Mouse (Mus musculus) limb, embryonic 14.5 days (tissue): Measurements from ENCODE around the gene Apobec1. TPM values are rescaled to one million over a fixed set of nuclear protein-coding genes. Genes with fewer than 3 reads are reported as not detected.

Source experiments
- ATAC-seq: fragments of 200-750 bp; cut with Nextera tagmentation; 2 replicates; pipeline ENCODE4 v1.8.0; 2017; ENCODE audit warnings: low read depth, moderate number of reproducible peaks, moderate TSS enrichment; ENCODE audit not compliant: low FRiP score
- DNase-seq: peaks from one replicate; pipeline ENCODE4 v3.0.0-alpha.2; 2015; ENCODE audit warnings: low spot score
- H3K27ac ChIP-seq: fragments of 300-500 bp; sonication (generic); replicated peaks from 2 replicates; pipeline ENCODE4 v1.5.1; 2014; ENCODE audit warnings: low read depth, mild to moderate bottlenecking, low read length, moderate library complexity, mixed read lengths
- H3K27me3 ChIP-seq: fragments of 300-500 bp; sonication (generic); 2 replicates; pipeline ENCODE4 v1.6.1; 2014; ENCODE audit warnings: low read length, mixed read lengths; ENCODE audit not compliant: control insufficient read depth, insufficient read depth
- H3K36me3 ChIP-seq: fragments of 300-500 bp; sonication (generic); 2 replicates; pipeline ENCODE4 v1.6.1; 2014; ENCODE audit warnings: mild to moderate bottlenecking, low read length, moderate library complexity, mixed read lengths; ENCODE audit not compliant: control insufficient read depth, insufficient read depth
- H3K4me1 ChIP-seq: fragments of 300-500 bp; sonication (generic); 2 replicates; pipeline ENCODE4 v1.6.1; 2014; ENCODE audit warnings: antibody characterized with exemption, low read length, mixed read lengths; ENCODE audit not compliant: control insufficient read depth, insufficient read depth
- H3K4me2 ChIP-seq: fragments of 300-500 bp; sonication (generic); replicated peaks from 2 replicates; pipeline ENCODE4 v1.6.1; 2014; ENCODE audit warnings: low read depth, mild to moderate bottlenecking, low read length, moderate library complexity; ENCODE audit not compliant: severe bottlenecking
- H3K4me3 ChIP-seq: fragments of 300-500 bp; sonication (generic); replicated peaks from 2 replicates; pipeline ENCODE4 v1.5.1; 2014; ENCODE audit warnings: low read length
- H3K9ac ChIP-seq: fragments of 300-500 bp; sonication (generic); 2 replicates; pipeline ENCODE4 v1.6.1; 2014; ENCODE audit warnings: mild to moderate bottlenecking, low read depth, low read length, moderate library complexity; ENCODE audit not compliant: severe bottlenecking
- H3K9me3 ChIP-seq: fragments of 300-500 bp; sonication (generic); 2 replicates; pipeline ENCODE4 v1.6.1; 2016; ENCODE audit warnings: low read length; ENCODE audit not compliant: control insufficient read depth
- POLR2A ChIP-seq: fragments of 200-500 bp; IDR thresholded peaks from 2 replicates; pipeline ENCODE4 v1.8.0; 2012; ENCODE audit warnings: inconsistent platforms, mild to moderate bottlenecking, moderate library complexity, borderline replicate concordance; ENCODE audit not compliant: insufficient read depth, insufficient read length; ENCODE audit errors: extremely low read depth
- WGBS: fragments of 180-500 bp; shearing (Covaris S2); extraction: QIAGEN DNeasy Blood & Tissue Kit; methylation state at CpG from one replicate; pipeline ENCODE4 v1.1.7; 2014; 5-methylcytosine and 5-hydroxymethylcytosine counted together
- polyA plus RNA-seq, 2 experiments: library from polyadenylated mRNA; depleted of rRNA in 1 of 2; stranded (reverse) in 1 of 2; unstranded in 1 of 2; fragments of >200 nt; fragmentation: Nextera tagmentation in 1 of 2; extraction: Ambion mirVana in 1 of 2; gene quantifications; 2 replicates each; pipeline versions ENCODE4 v1.2.1 to v1.2.3; 2012 to 2014

Apobec1 gene
- polyA plus RNA-seq, 2 experiments: 3.5 to 7.2 TPM

GRCm38 (mm10) chr6:122604260-122604659 is 2.0 kb upstream of the Apobec1 start:
- Histone ChIP-seq H3K36me3 (no peaks in the 10 kb centered on the region), H3K4me3 (no peak overlapping the region), H3K27me3 (no peaks in the 10 kb centered on the region), H3K9me3 (no peaks in the 10 kb centered on the region), H3K4me2 (no peak overlapping the region), H3K27ac (no peak overlapping the region), H3K9ac (no peak overlapping the region), H3K4me1 (no peaks in the 10 kb centered on the region)
- TF ChIP-seq POLR2A: no peak
- DNase-seq (no peak), ATAC-seq (no peak)

GRCm38 (mm10) chr6:122602992-122603322 is 713 bp upstream of the Apobec1 start:
- WGBS: 48% methylated on average over 1 of the region's 1 CpGs
- Histone ChIP-seq H3K36me3 (no peaks in the 10 kb centered on the region), H3K27ac (no peak overlapping the region), H3K4me2 (peak overlapping the region; percentile 44), H3K4me3 (peak overlapping the region; percentile 36), H3K9ac (no peak overlapping the region; the same call in 1 of the 2 replicates), H3K9me3 (no peaks in the 10 kb centered on the region), H3K27me3 (no peaks in the 10 kb centered on the region), H3K4me1 (no peaks in the 10 kb centered on the region)
- ATAC-seq (no peak), DNase-seq (no peak)
- no peak for TF ChIP-seq POLR2A

- no peak for TF ChIP-seq POLR2A
- no peak for DNase-seq
- H3K4me3 ChIP-seq: peak overlapping the region; percentile 36
- no peak for ATAC-seq
- H3K4me1 ChIP-seq: no peaks in the 10 kb centered on the region
- peak overlapping the region; percentile 44 for H3K4me2 ChIP-seq
- whole genome bisulfite sequencing: 85% methylated on average over 3 of the region's 3 CpGs
- H3K9ac ChIP-seq: no peak overlapping the region; the same call in 1 of the 2 replicates
- H3K27me3 ChIP-seq: no peaks in the 10 kb centered on the region
- H3K27ac ChIP-seq: no peak overlapping the region
- H3K9me3 ChIP-seq: no peaks in the 10 kb centered on the region
- H3K36me3 ChIP-seq: no peaks in the 10 kb centered on the region
These were observed 629 bp downstream of the Apobec1 start for GRCm38 (mm10) chr6:122601615-122602014.

GRCm38 (mm10) chr6:122601031-122601430 is 1.2 kb downstream of the Apobec1 start:
- H3K4me2 ChIP-seq: no peak overlapping the region
- H3K4me3 ChIP-seq: no peak overlapping the region
- H3K9ac ChIP-seq: no peak overlapping the region
- H3K36me3 ChIP-seq: no peaks in the 10 kb centered on the region
- TF ChIP-seq POLR2A: no peak
- no peaks in the 10 kb centered on the region for H3K27me3 ChIP-seq
- WGBS: 87% methylated on average over 4 of the region's 4 CpGs
- no peaks in the 10 kb centered on the region for H3K4me1 ChIP-seq
- DNase-seq (no peak), ATAC-seq (no peak)
- H3K27ac ChIP-seq: no peak overlapping the region
- H3K9me3 ChIP-seq: no peaks in the 10 kb centered on the region

- no peak overlapping the region for H3K9ac ChIP-seq
- no peak for TF ChIP-seq POLR2A
- H3K27ac ChIP-seq: no peak overlapping the region
- DNase-seq: no peak
- no peaks in the 10 kb centered on the region for H3K9me3 ChIP-seq
- no peaks in the 10 kb centered on the region for H3K27me3 ChIP-seq
- no peaks in the 10 kb centered on the region for H3K4me1 ChIP-seq
- H3K4me3 ChIP-seq: no peak overlapping the region
- H3K4me2 ChIP-seq: no peak overlapping the region
- no peak for ATAC-seq
- WGBS: 82% methylated on average over 7 of the region's 7 CpGs
- no peaks in the 10 kb centered on the region for H3K36me3 ChIP-seq
These were observed 2.1 kb downstream of the Apobec1 start for GRCm38 (mm10) chr6:122600066-122600646.

- WGBS: 88% methylated on average over 9 of the region's 9 CpGs
- Histone ChIP-seq H3K4me3 (no peak overlapping the region), H3K36me3 (no peaks in the 10 kb centered on the region), H3K4me2 (no peak overlapping the region), H3K4me1 (no peaks in the 10 kb centered on the region), H3K27me3 (no peaks in the 10 kb centered on the region), H3K9ac (no peak overlapping the region), H3K9me3 (no peaks in the 10 kb centered on the region), H3K27ac (no peak overlapping the region)
- no peak for ATAC-seq
- DNase-seq: no peak
- TF ChIP-seq POLR2A: no peak
These were observed 3.0 kb downstream of the Apobec1 start for GRCm38 (mm10) chr6:122599054-122599737.
